Mouse (Mus musculus): ENCODE measurements at regions not wholly inside any gene's neighbourhood (a gene's known extent, or its start where the extent isn't known, plus 50 kb on each side); places are given as distances from the start of the nearest gene placed in this dataset.

DNA sequence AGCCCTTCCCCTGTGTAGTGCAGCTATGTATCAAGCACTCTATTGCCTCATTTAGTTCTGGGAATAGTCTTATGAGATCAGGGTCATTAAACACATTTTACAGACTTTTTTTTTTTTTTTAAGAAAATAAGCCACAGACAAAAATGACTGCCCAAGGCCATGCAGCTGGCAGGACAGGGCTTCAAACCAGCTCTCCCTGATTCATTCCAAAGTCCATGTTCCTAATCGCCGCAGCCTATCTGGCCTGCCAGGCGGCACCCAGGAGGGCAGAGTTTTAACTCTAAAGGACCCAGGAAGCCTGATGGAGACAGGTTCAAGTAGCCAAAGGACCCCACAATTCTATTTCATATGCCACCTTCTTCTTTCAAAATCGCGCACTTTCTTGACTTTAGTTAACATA lies 356.4 kb downstream of the Sox9 start:
- TF ChIP-seq POLR2A (IDR thresholded peaks at IDR 0.05; ENCODE audit: insufficient read depth, low read depth, low read length): no peak
- no peak for TF ChIP-seq CTCF (IDR thresholded peaks at IDR 0.05; ENCODE audit: insufficient read depth, low read depth, low read length)

Measured in olfactory bulb, adult 2 months (tissue).